Mouse (Mus musculus) lung, postnatal 0 days (tissue): Measurements from ENCODE around the gene Polr1a. TPM values are rescaled to one million over a fixed set of nuclear protein-coding genes. Genes with fewer than 3 reads are reported as not detected.

ENCODE experiments used
- ATAC-seq: fragments of 200-750 bp; cut with Nextera tagmentation; 2 replicates; pipeline ENCODE4 v1.8.0; 2017; ENCODE audit warnings: moderate library complexity
- DNase-seq: peaks from one replicate; pipeline ENCODE4 v3.0.0-alpha.2; 2016; ENCODE audit warnings: low spot score
- H3K27ac ChIP-seq: fragments of 300-500 bp; sonication (generic); 2 replicates; pipeline ENCODE4 v1.5.1; 2014; ENCODE audit warnings: antibody characterized with exemption, mild to moderate bottlenecking, low read length, mixed read lengths
- H3K27me3 ChIP-seq: fragments of 300-500 bp; sonication (generic); replicated peaks from 2 replicates; pipeline ENCODE4 v1.6.1; 2014; ENCODE audit warnings: low read length, mixed read lengths; ENCODE audit not compliant: insufficient read depth
- H3K36me3 ChIP-seq: fragments of 300-500 bp; sonication (generic); 2 replicates; pipeline ENCODE4 v1.6.1; 2014; ENCODE audit warnings: low read length, mixed read lengths; ENCODE audit not compliant: insufficient read depth
- H3K4me1 ChIP-seq: fragments of 300-500 bp; sonication (generic); 2 replicates; pipeline ENCODE4 v1.6.1; 2014; ENCODE audit warnings: antibody characterized with exemption, low read depth, low read length, mixed read lengths; ENCODE audit not compliant: insufficient read depth
- H3K4me2 ChIP-seq: fragments of 300-500 bp; sonication (generic); replicated peaks from 2 replicates; pipeline ENCODE4 v1.6.1; 2014; ENCODE audit warnings: low read depth, mild to moderate bottlenecking, low read length, moderate library complexity, mixed read lengths
- H3K4me3 ChIP-seq: fragments of 300-500 bp; sonication (generic); 2 replicates; pipeline ENCODE4 v1.5.1; 2014; ENCODE audit warnings: low read depth, low read length
- H3K9ac ChIP-seq: fragments of 300-500 bp; sonication (generic); replicated peaks from 2 replicates; pipeline ENCODE4 v1.6.1; 2014; ENCODE audit warnings: low read depth, mild to moderate bottlenecking
- H3K9me3 ChIP-seq: fragments of 300-500 bp; sonication (generic); 2 replicates; pipeline ENCODE4 v1.6.1; 2016; ENCODE audit warnings: low read length, mixed read lengths
- CTCF ChIP-seq: IDR thresholded peaks from 2 replicates; pipeline ENCODE4 v1.5.1; 2016; ENCODE audit warnings: antibody characterized with exemption, mild to moderate bottlenecking
- EP300 ChIP-seq: IDR thresholded peaks from 2 replicates; pipeline ENCODE4 v1.6.1; 2016; ENCODE audit warnings: antibody characterized with exemption, mild to moderate bottlenecking, control low read depth
- WGBS: fragments of 180-500 bp; shearing (Covaris S2); extraction: QIAGEN DNeasy Blood & Tissue Kit; methylation state at CpG from one replicate; pipeline ENCODE4 v1.1.7; 2014; 5-methylcytosine and 5-hydroxymethylcytosine counted together
- polyA plus RNA-seq: library from polyadenylated mRNA; unstranded; fragments of >200 nt; fragmentation: Nextera tagmentation; extraction: Ambion mirVana; gene quantifications from 2 replicates; pipeline ENCODE4 v1.2.1, GENCODE M21; 2015

Polr1a gene
- polyA plus RNA-seq, 1 experiment from 2014 or later = 6.1 TPM

DNA sequence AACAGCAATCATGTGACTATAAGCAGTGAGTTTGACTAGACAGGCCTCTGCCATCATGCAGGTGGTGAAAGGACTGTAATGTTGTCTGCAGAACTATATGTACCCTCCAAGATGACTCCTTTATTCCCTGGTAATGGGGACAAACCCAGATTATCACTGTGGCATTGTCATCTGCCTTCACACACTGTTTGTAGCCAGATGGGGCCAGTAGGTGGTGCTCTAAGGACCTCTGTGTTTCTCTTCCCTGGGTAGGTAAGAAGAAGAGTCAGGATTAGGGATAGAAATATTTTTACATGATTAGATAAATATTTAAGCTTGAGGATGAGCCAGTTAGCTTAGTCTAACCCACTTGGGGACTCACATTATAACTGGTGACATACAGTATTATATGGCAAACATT is 19.1 kb downstream of the Polr1a start:
- Histone ChIP-seq H3K4me3 (no peak overlapping the region), H3K9me3 (no peaks in the 10 kb centered on the region), H3K4me1 (no peaks in the 10 kb centered on the region), H3K27ac (no peak overlapping the region), H3K4me2 (no peak overlapping the region), H3K27me3 (no peaks in the 10 kb centered on the region), H3K36me3 (peaks cover 4% of the 10 kb centered on the region; the same call in 1 of the 2 replicates), H3K9ac (no peak overlapping the region)
- DNase-seq (peak; percentile 69), ATAC-seq (no peak)
- TF ChIP-seq CTCF (peak; percentile 88), EP300 (no peak)

DNA sequence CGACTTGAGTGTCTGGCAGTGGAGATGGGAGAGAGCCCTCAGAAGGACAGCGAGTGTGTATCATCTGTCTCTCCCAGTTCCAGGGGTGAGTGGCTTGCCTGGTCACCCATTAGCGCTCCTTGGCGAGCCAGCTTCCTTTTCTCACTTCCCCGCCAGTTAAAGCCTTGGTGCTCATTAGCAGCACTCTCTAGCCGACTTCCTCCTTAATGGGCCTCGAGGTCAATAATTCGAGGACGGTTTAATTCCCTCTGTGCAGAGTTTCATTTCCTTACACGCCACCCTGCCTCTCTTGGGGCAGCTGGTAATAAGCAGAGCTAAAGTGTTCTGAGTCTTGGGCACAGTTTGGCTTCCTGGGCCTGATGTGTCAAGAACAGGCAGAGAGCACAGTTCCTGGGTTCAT is 21.2 kb downstream of the Polr1a start:
- TF ChIP-seq CTCF (no peak), EP300 (no peak)
- Histone ChIP-seq H3K36me3 (peaks cover 4% of the 10 kb centered on the region; the same call in 1 of the 2 replicates), H3K27me3 (no peaks in the 10 kb centered on the region), H3K9me3 (no peaks in the 10 kb centered on the region), H3K4me3 (no peak overlapping the region), H3K9ac (no peak overlapping the region), H3K4me2 (no peak overlapping the region), H3K4me1 (no peaks in the 10 kb centered on the region), H3K27ac (peak overlapping the region; percentile 15; the same call in 1 of the 2 replicates)
- ATAC-seq = no peak
- WGBS = 82% methylated on average over 10 of the region's 10 CpGs
- DNase-seq = peak; percentile 38

DNA sequence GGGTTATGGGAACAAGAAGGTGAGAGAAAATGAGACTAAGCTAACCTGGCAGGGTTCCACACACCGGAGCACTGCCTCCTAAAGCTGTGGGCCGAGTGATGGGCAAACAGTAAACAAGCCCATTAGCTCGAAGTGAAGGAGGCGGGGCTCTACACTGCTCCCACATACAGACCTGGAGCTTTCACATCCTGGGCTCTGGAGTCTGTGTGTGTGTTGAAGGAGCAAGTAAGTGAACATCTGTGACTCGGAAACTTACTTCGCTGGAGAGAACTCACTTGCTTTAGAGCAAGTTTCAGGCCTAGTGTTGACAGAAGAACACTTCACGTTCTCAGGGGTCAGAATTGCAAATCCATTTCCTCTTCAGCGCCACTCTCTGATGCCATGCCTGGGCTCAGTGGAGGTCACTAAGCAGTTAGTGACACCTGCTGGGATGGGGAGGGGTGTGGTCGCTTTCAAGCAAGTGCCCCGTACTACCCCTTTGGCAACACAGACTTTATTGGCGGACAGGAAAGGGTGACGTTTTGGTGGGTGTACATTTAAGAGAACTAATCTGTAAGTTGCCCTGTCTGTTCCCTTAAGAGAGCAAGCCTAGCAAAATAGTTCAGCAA is 22.1 kb downstream of the Polr1a start:
- no peaks in the 10 kb centered on the region for H3K4me1 ChIP-seq
- H3K9ac ChIP-seq = no peak overlapping the region
- DNase-seq = peak; percentile 64
- H3K9me3 ChIP-seq = no peaks in the 10 kb centered on the region
- H3K27ac ChIP-seq = peak overlapping the region; percentile 15; the same call in 1 of the 2 replicates
- no peak overlapping the region for H3K4me2 ChIP-seq
- H3K36me3 ChIP-seq = peaks cover 4% of the 10 kb centered on the region; the same call in 1 of the 2 replicates
- 0 out of 2 replicates have a peak, but pooled peaks have one; percentile 12 for TF ChIP-seq EP300
- no peak for TF ChIP-seq CTCF
- H3K27me3 ChIP-seq = no peaks in the 10 kb centered on the region
- 59% methylated on average over 12 of the region's 12 CpGs for WGBS
- H3K4me3 ChIP-seq = no peak overlapping the region
- peak; percentile 69 for ATAC-seq

DNA sequence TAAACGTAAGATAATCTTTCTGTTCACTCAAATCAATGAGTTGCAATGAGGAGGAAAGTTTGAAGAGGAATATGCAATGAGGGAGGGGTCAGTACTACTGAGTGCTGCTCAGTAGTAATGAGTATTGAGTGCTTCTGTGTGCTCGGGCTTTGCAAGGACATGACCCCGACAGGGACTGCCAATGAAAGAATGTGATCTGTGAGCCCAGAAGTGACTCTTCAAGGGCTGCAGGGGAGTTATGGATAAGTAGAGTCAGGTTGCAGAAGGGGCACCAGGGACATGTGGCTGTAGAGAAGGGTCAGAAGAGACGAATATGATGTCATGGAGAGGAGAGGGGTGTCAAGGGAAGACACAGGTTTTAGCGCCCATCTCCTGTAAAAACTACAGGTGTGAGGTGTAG is 23.5 kb downstream of the Polr1a start:
- WGBS = 68% methylated on average over 5 of the region's 5 CpGs
- Histone ChIP-seq H3K36me3 (peaks cover 8% of the 10 kb centered on the region; the same call in 1 of the 2 replicates), H3K27me3 (no peaks in the 10 kb centered on the region), H3K27ac (no peak overlapping the region), H3K4me3 (no peak overlapping the region), H3K9ac (no peak overlapping the region), H3K9me3 (no peaks in the 10 kb centered on the region), H3K4me1 (no peaks in the 10 kb centered on the region), H3K4me2 (no peak overlapping the region)
- no peak for DNase-seq
- no peak for TF ChIP-seq EP300
- no peak for ATAC-seq

DNA sequence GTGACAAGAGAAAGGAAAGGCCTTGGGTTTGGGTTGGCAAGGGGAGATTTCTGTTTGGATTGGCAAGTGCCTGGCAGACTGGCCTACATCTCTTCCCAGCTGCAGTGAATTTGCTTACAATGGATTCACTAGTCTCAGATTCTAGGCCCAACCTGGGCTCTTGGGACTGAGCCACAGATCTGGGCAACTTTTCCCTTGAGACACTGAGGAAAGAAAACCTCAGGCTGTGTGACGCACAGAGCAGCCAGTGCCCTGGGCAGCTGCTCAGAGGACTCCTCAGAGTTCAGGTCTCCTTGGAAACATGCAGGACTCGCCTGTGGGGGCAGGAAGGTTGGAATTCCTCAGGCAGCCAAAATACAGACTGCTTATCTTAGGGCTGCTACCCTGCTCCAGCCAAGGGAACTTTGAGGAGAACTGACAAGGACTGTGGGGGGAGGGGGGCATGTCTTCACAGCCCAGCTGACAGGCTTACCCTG is 25.3 kb downstream of the Polr1a start:
- no peak overlapping the region for H3K9ac ChIP-seq
- ATAC-seq (peak; percentile 71), DNase-seq (peak; percentile 66)
- no peak for TF ChIP-seq EP300
- 0 out of 2 replicates have a peak, but pooled peaks have one; percentile 10 for TF ChIP-seq CTCF
- no peak overlapping the region for H3K4me2 ChIP-seq
- H3K36me3 ChIP-seq = peaks cover 8% of the 10 kb centered on the region; the same call in 1 of the 2 replicates
- no peaks in the 10 kb centered on the region for H3K4me1 ChIP-seq
- no peaks in the 10 kb centered on the region for H3K27me3 ChIP-seq
- H3K27ac ChIP-seq = peak overlapping the region; percentile 20; the same call in 1 of the 2 replicates
- H3K4me3 ChIP-seq = no peak overlapping the region
- WGBS = 31% methylated on average over 2 of the region's 2 CpGs
- H3K9me3 ChIP-seq = no peaks in the 10 kb centered on the region

DNA sequence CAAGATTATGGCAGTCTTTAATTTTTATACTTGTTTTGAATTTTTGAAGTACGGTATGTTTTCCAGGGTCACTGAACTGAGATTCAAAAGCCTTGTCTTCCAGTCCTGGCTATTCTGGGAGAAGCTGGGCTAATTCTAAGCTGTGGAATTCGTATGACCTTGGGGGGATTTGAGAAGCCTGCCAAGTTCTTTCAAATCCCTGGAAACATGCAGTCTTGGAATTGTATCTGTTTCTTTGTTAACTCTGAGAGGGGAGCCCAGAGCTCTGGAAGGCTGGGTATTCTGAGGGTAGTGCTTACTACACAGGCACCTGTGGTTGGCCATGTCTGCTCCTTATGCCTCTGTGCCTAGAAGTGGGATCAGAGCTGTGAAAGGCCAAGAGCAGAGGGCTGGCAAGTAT is 26.9 kb downstream of the Polr1a start:
- Histone ChIP-seq H3K9me3 (no peaks in the 10 kb centered on the region), H3K4me3 (no peak overlapping the region), H3K36me3 (peaks cover 8% of the 10 kb centered on the region; the same call in 1 of the 2 replicates), H3K9ac (no peak overlapping the region), H3K27ac (no peak overlapping the region), H3K4me1 (no peaks in the 10 kb centered on the region), H3K27me3 (no peaks in the 10 kb centered on the region), H3K4me2 (no peak overlapping the region)
- TF ChIP-seq EP300 (no peak), CTCF (no peak)
- ATAC-seq (no peak), DNase-seq (no peak)
- 66% methylated on average over 2 of the region's 2 CpGs for WGBS
